Mouse (Mus musculus) heart, adult 11 months (tissue): ENCODE results near the gene Ncapd3.

ENCODE experiments used
- DNase-seq: peaks from one replicate; pipeline ENCODE4 v3.0.0; 2022

Gene Ncapd3

GRCm38 (mm10) chr9:27125450-27125849 is 95.5 kb downstream of the Ncapd3 start:
- DNase-seq: peak; percentile 88

- DNase-seq: no peak
Measured at GRCm38 (mm10) chr9:27126543-27126942, 96.6 kb downstream of the Ncapd3 start.

GRCm38 (mm10) chr9:27128629-27129028 is 98.7 kb downstream of the Ncapd3 start:
- DNase-seq: no peak

- DNase-seq: peak; percentile 89
Measured at GRCm38 (mm10) chr9:27134410-27134809, 104.4 kb downstream of the Ncapd3 start.

GRCm38 (mm10) chr9:27135372-27135771 is 105.4 kb downstream of the Ncapd3 start:
- DNase-seq: no peak

- DNase-seq: no peak
Measured at GRCm38 (mm10) chr9:27136651-27137050, 106.7 kb downstream of the Ncapd3 start.

- no peak for DNase-seq
Measured at GRCm38 (mm10) chr9:27140432-27141065, 110.6 kb downstream of the Ncapd3 start.

- DNase-seq: no peak
Measured at GRCm38 (mm10) chr9:27144271-27144840, 114.4 kb downstream of the Ncapd3 start.
